Mouse (Mus musculus) right cerebral cortex, postnatal 4 days (tissue): ENCODE data around the gene Rcl1.

Experiments
- DNase-seq: peaks from one replicate; pipeline ENCODE4 v3.0.0-alpha.2; 2022

The Rcl1 gene

GRCm38 (mm10) chr19:29100874-29101542, at the start of gene Rcl1:
Gene Rcl1 (plus strand): TSS chr19:29101375.
- DNase-seq: peak; percentile 89

- DNase-seq: no peak
These were observed 48.4 kb upstream of the Rcl1 start for GRCm38 (mm10) chr19:29052786-29053185.

- no peak for DNase-seq
These were observed 46.6 kb upstream of the Rcl1 start for GRCm38 (mm10) chr19:29054594-29054993.

- DNase-seq: no peak
These were observed 45.7 kb upstream of the Rcl1 start for GRCm38 (mm10) chr19:29055469-29055868.

GRCm38 (mm10) chr19:29058741-29059140, 42.4 kb upstream of the Rcl1 start:
- no peak for DNase-seq

- no peak for DNase-seq
These were observed 41.5 kb upstream of the Rcl1 start for GRCm38 (mm10) chr19:29059688-29060087.

GRCm38 (mm10) chr19:29060299-29060698, 40.9 kb upstream of the Rcl1 start:
- DNase-seq: no peak

GRCm38 (mm10) chr19:29063009-29063408, 38.2 kb upstream of the Rcl1 start:
- no peak for DNase-seq

GRCm38 (mm10) chr19:29063577-29064363, 37.4 kb upstream of the Rcl1 start:
- DNase-seq: peak; percentile 99

- no peak for DNase-seq
These were observed 36.6 kb upstream of the Rcl1 start for GRCm38 (mm10) chr19:29064451-29065102.

- no peak for DNase-seq
These were observed 34.1 kb upstream of the Rcl1 start for GRCm38 (mm10) chr19:29066981-29067471.

- no peak for DNase-seq
These were observed 32.0 kb upstream of the Rcl1 start for GRCm38 (mm10) chr19:29069195-29069594.

- DNase-seq: peak; percentile 55
These were observed 26.4 kb upstream of the Rcl1 start for GRCm38 (mm10) chr19:29074802-29075201.

GRCm38 (mm10) chr19:29088628-29089027, 12.5 kb upstream of the Rcl1 start:
- no peak for DNase-seq

GRCm38 (mm10) chr19:29092194-29092593, 9.0 kb upstream of the Rcl1 start:
- no peak for DNase-seq

- no peak for DNase-seq
These were observed 2.1 kb upstream of the Rcl1 start for GRCm38 (mm10) chr19:29099106-29099505.

- no peak for DNase-seq
These were observed 1.6 kb upstream of the Rcl1 start for GRCm38 (mm10) chr19:29099596-29099995.

GRCm38 (mm10) chr19:29100261-29100660, 914 bp upstream of the Rcl1 start:
- no peak for DNase-seq

- no peak for DNase-seq
These were observed 416 bp downstream of the Rcl1 start for GRCm38 (mm10) chr19:29101591-29101990.

- DNase-seq: no peak
These were observed 923 bp downstream of the Rcl1 start for GRCm38 (mm10) chr19:29102098-29102497.

GRCm38 (mm10) chr19:29105816-29106215, 4.6 kb downstream of the Rcl1 start:
- DNase-seq: no peak

- DNase-seq: no peak
These were observed 5.1 kb downstream of the Rcl1 start for GRCm38 (mm10) chr19:29106261-29106660.

- DNase-seq: no peak
These were observed 11.5 kb downstream of the Rcl1 start for GRCm38 (mm10) chr19:29112662-29113061.
